Mouse (Mus musculus): Measurements from ENCODE around the gene Slc26a9.

DNA sequence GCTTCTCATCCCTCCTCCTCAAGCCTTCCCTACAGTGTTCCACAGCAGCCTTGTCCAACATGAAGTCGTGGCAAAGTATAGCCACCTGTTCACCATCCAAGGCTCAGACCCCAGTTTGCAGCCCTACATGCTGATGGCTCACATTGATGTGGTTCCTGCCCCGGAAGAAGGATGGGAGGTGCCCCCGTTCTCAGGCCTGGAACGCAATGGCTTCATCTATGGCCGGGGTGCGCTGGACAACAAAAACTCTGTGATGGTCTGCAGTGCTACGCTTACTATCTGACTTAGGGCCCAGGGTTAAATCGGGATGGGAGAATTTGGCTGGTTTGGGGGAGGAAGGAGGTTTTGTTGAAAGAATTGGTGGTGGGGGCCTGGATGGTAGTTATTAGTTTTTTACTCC, 57.2 kb downstream of the Slc26a9 start:
- no peak for TF ChIP-seq CTCF (IDR thresholded peaks at IDR 0.05; ENCODE audit: borderline replicate concordance, control insufficient read depth, extremely low read depth, insufficient read depth, low read length, poor library complexity)
- no peak for TF ChIP-seq POLR2A (IDR thresholded peaks at IDR 0.05; ENCODE audit: control insufficient read depth, extremely low read depth, insufficient read depth, low read length, poor library complexity)
